Mouse (Mus musculus): ENCODE data around the gene H2-Q1. TPM values are rescaled to one million over a fixed set of nuclear protein-coding genes. Genes with fewer than 3 reads are reported as not detected.
"Not testable (repeated sequence)": the region's sequence is repeated elsewhere in the genome, so short reads cannot be mapped to it uniquely, and the experiment has no call there.

H2-Q1 gene
- polyA plus RNA-seq (2011; ENCODE audit: insufficient read length, low read depth, missing spikeins) = not detected in 2 replicates

- no peak for TF ChIP-seq CTCF (IDR thresholded peaks at IDR 0.05; ENCODE audit: borderline replicate concordance, insufficient read depth, low read length)
- no peak for TF ChIP-seq POLR2A (IDR thresholded peaks at IDR 0.05; ENCODE audit: low read depth, low read length)
- no peak within 1 kb of the TSS for H3K4me3 ChIP-seq (ENCODE audit: insufficient read depth, low read length)
- no peaks in the 10 kb centered on the region for H3K4me1 ChIP-seq (ENCODE audit: control insufficient read depth, insufficient read depth, low read length)
- H3K27ac ChIP-seq (ENCODE audit: insufficient read depth, low read length) = no peak within 1 kb of the TSS
Measured at GRCm38 (mm10) chr17:35320327-35321081, at the start of gene H2-Q1. Gene H2-Q1 (plus strand): TSS chr17:35320405.

GRCm38 (mm10) chr17:35272249-35272648 is 48.0 kb upstream of the H2-Q1 start:
- H3K4me3 ChIP-seq (ENCODE audit: insufficient read depth, low read length) = no peak overlapping the region
- TF ChIP-seq CTCF (IDR thresholded peaks at IDR 0.05; ENCODE audit: borderline replicate concordance, insufficient read depth, low read length) = no peak
- no peak for TF ChIP-seq POLR2A (IDR thresholded peaks at IDR 0.05; ENCODE audit: low read depth, low read length)

GRCm38 (mm10) chr17:35274770-35275169 is 45.4 kb upstream of the H2-Q1 start:
- Histone ChIP-seq H3K4me3 (ENCODE audit: insufficient read depth, low read length) (no peak overlapping the region), H3K27ac (ENCODE audit: insufficient read depth, low read length) (no peak overlapping the region), H3K4me1 (ENCODE audit: control insufficient read depth, insufficient read depth, low read length) (no peaks in the 10 kb centered on the region)
- TF ChIP-seq POLR2A (IDR thresholded peaks at IDR 0.05; ENCODE audit: low read depth, low read length) = no peak
- peak; percentile 79 for TF ChIP-seq CTCF (IDR thresholded peaks at IDR 0.05; ENCODE audit: borderline replicate concordance, insufficient read depth, low read length)

More at GRCm38 (mm10) chr17:35272249-35272648, 48.0 kb upstream of the H2-Q1 start:
- Histone ChIP-seq H3K27ac (ENCODE audit: insufficient read depth, low read length) (no peak overlapping the region), H3K4me1 (ENCODE audit: control insufficient read depth, insufficient read depth, low read length) (no peaks in the 10 kb centered on the region)

- TF ChIP-seq POLR2A (IDR thresholded peaks at IDR 0.05; ENCODE audit: low read depth, low read length) (no peak), CTCF (IDR thresholded peaks at IDR 0.05; ENCODE audit: borderline replicate concordance, insufficient read depth, low read length) (no peak)
- Histone ChIP-seq H3K4me3 (ENCODE audit: insufficient read depth, low read length) (no peak overlapping the region), H3K27ac (ENCODE audit: insufficient read depth, low read length) (no peak overlapping the region), H3K4me1 (ENCODE audit: control insufficient read depth, insufficient read depth, low read length) (no peaks in the 10 kb centered on the region)
Measured at GRCm38 (mm10) chr17:35276304-35276864, 43.8 kb upstream of the H2-Q1 start.

GRCm38 (mm10) chr17:35278049-35278448 is 42.2 kb upstream of the H2-Q1 start:
- no peak overlapping the region for H3K4me3 ChIP-seq (ENCODE audit: insufficient read depth, low read length)
- no peaks in the 10 kb centered on the region for H3K4me1 ChIP-seq (ENCODE audit: control insufficient read depth, insufficient read depth, low read length)
- H3K27ac ChIP-seq (ENCODE audit: insufficient read depth, low read length) = no peak overlapping the region
- TF ChIP-seq POLR2A (IDR thresholded peaks at IDR 0.05; ENCODE audit: low read depth, low read length) (no peak), CTCF (IDR thresholded peaks at IDR 0.05; ENCODE audit: borderline replicate concordance, insufficient read depth, low read length) (no peak)

GRCm38 (mm10) chr17:35278957-35279688 is 41.1 kb upstream of the H2-Q1 start:
- Histone ChIP-seq H3K4me3 (ENCODE audit: insufficient read depth, low read length) (no peak overlapping the region), H3K27ac (ENCODE audit: insufficient read depth, low read length) (no peak overlapping the region), H3K4me1 (ENCODE audit: control insufficient read depth, insufficient read depth, low read length) (no peaks in the 10 kb centered on the region)
- TF ChIP-seq POLR2A (IDR thresholded peaks at IDR 0.05; ENCODE audit: low read depth, low read length) (no peak), CTCF (IDR thresholded peaks at IDR 0.05; ENCODE audit: borderline replicate concordance, insufficient read depth, low read length) (no peak)

- no peak for TF ChIP-seq POLR2A (IDR thresholded peaks at IDR 0.05; ENCODE audit: low read depth, low read length)
- TF ChIP-seq CTCF (IDR thresholded peaks at IDR 0.05; ENCODE audit: borderline replicate concordance, insufficient read depth, low read length) = no peak
- no peak overlapping the region for H3K27ac ChIP-seq (ENCODE audit: insufficient read depth, low read length)
- H3K4me3 ChIP-seq (ENCODE audit: insufficient read depth, low read length) = no peak overlapping the region
- no peaks in the 10 kb centered on the region for H3K4me1 ChIP-seq (ENCODE audit: control insufficient read depth, insufficient read depth, low read length)
Measured at GRCm38 (mm10) chr17:35280276-35280675, 39.9 kb upstream of the H2-Q1 start.

GRCm38 (mm10) chr17:35285431-35285830 is 34.8 kb upstream of the H2-Q1 start:
- Histone ChIP-seq H3K27ac (ENCODE audit: insufficient read depth, low read length) (no peak overlapping the region), H3K4me1 (ENCODE audit: control insufficient read depth, insufficient read depth, low read length) (no peaks in the 10 kb centered on the region), H3K4me3 (ENCODE audit: insufficient read depth, low read length) (no peak overlapping the region)
- TF ChIP-seq POLR2A (IDR thresholded peaks at IDR 0.05; ENCODE audit: low read depth, low read length) = no peak

GRCm38 (mm10) chr17:35295796-35296195 is 24.4 kb upstream of the H2-Q1 start:
- H3K4me1 ChIP-seq (ENCODE audit: control insufficient read depth, insufficient read depth, low read length); H3K27ac ChIP-seq (ENCODE audit: insufficient read depth, low read length); H3K4me3 ChIP-seq (ENCODE audit: insufficient read depth, low read length): not testable (repeated sequence)
- TF ChIP-seq CTCF (IDR thresholded peaks at IDR 0.05; ENCODE audit: borderline replicate concordance, insufficient read depth, low read length) = peak; percentile 28; the same call in 1 of the 2 replicates

GRCm38 (mm10) chr17:35300261-35300945 is 19.8 kb upstream of the H2-Q1 start:
- not testable (repeated sequence) for H3K4me1 ChIP-seq (ENCODE audit: control insufficient read depth, insufficient read depth, low read length); H3K4me3 ChIP-seq (ENCODE audit: insufficient read depth, low read length); H3K27ac ChIP-seq (ENCODE audit: insufficient read depth, low read length)

All from embryonic fibroblast, embryonic 13.5 days (primary cell).